Mouse (Mus musculus) liver, embryonic 14.5 days (tissue): ENCODE measurements at regions not wholly inside any gene's neighbourhood (a gene's known extent, or its start where the extent isn't known, plus 50 kb on each side); places are given as distances from the start of the nearest gene placed in this dataset.
"Not testable (repeated sequence)": the region's sequence is repeated elsewhere in the genome, so short reads cannot be mapped to it uniquely, and the experiment has no call there.

Experiments
- ATAC-seq: fragments of 200-750 bp; cut with Nextera tagmentation; 2 replicates; pipeline ENCODE4 v1.8.0; 2017; ENCODE audit warnings: moderate number of reproducible peaks, mild to moderate bottlenecking, moderate library complexity; ENCODE audit not compliant: insufficient read depth
- DNase-seq, 3 experiments: peaks; one replicate each; pipeline ENCODE4 v3.0.0-alpha.2; 2012 to 2013; ENCODE audit warnings: low read depth in 3 of 3, low spot score in 3 of 3
- H3K27ac ChIP-seq: fragments of 300-500 bp; sonication (generic); 2 replicates; pipeline ENCODE4 v1.5.1; 2014; ENCODE audit warnings: moderate library complexity, mild to moderate bottlenecking, control low read depth, inconsistent platforms
- H3K27me3 ChIP-seq: fragments of 300-500 bp; sonication (generic); 2 replicates; pipeline ENCODE4 v1.6.1; 2014; ENCODE audit warnings: mild to moderate bottlenecking, low read length, moderate library complexity; ENCODE audit not compliant: control insufficient read depth, insufficient read depth
- H3K36me3 ChIP-seq: fragments of 300-500 bp; sonication (generic); replicated peaks from 2 replicates; pipeline ENCODE4 v1.6.1; 2014; ENCODE audit warnings: low read depth; ENCODE audit not compliant: control insufficient read depth, insufficient read depth
- H3K4me1 ChIP-seq, 2 experiments: fragments of 200-500 bp in 1 of 2; fragments of 300-500 bp in 1 of 2; sonication (generic) in 1 of 2; replicated peaks; 2 replicates each; pipeline ENCODE4 v1.6.1; 2012 to 2014; ENCODE audit warnings: antibody characterized with exemption in 1 of 2, inconsistent platforms in 1 of 2, low read length in 1 of 2; ENCODE audit not compliant: control insufficient read depth in 2 of 2, insufficient read depth in 2 of 2
- H3K4me2 ChIP-seq: fragments of 300-500 bp; sonication (generic); 2 replicates; pipeline ENCODE4 v1.6.1; 2014; ENCODE audit warnings: low read depth, mild to moderate bottlenecking, control low read depth, moderate library complexity
- H3K4me3 ChIP-seq, 2 experiments: fragments of 200-500 bp in 1 of 2; fragments of 300-500 bp in 1 of 2; sonication (generic) in 1 of 2; 2 replicates each; pipeline ENCODE4 v1.5.1; 2012 to 2014; ENCODE audit warnings: low read depth in 2 of 2, low read length in 2 of 2, mild to moderate bottlenecking in 2 of 2, control low read depth in 1 of 2, inconsistent platforms in 1 of 2, moderate library complexity in 1 of 2; ENCODE audit not compliant: insufficient read depth in 1 of 2
- H3K9ac ChIP-seq: fragments of 300-500 bp; sonication (generic); replicated peaks from 2 replicates; pipeline ENCODE4 v1.6.1; 2014; ENCODE audit warnings: mild to moderate bottlenecking, control low read depth, moderate library complexity
- H3K9me3 ChIP-seq: fragments of 300-500 bp; sonication (generic); 2 replicates; pipeline ENCODE4 v1.6.1; 2016; ENCODE audit warnings: low read length, mixed read lengths; ENCODE audit not compliant: control insufficient read depth
- CTCF ChIP-seq: IDR thresholded peaks from 2 replicates; pipeline ENCODE4 v1.5.1; 2016; ENCODE audit warnings: antibody characterized with exemption, low read depth, control low read depth
- EP300 ChIP-seq: IDR thresholded peaks from 2 replicates; pipeline ENCODE4 v1.6.1; 2016; ENCODE audit warnings: antibody characterized with exemption, low read depth
- WGBS: fragments of 180-500 bp; shearing (Covaris S2); extraction: QIAGEN DNeasy Blood & Tissue Kit; methylation state at CpG from one replicate; pipeline ENCODE4 v1.1.7; 2014; ENCODE audit not compliant: insufficient replicate concordance; 5-methylcytosine and 5-hydroxymethylcytosine counted together

DNA sequence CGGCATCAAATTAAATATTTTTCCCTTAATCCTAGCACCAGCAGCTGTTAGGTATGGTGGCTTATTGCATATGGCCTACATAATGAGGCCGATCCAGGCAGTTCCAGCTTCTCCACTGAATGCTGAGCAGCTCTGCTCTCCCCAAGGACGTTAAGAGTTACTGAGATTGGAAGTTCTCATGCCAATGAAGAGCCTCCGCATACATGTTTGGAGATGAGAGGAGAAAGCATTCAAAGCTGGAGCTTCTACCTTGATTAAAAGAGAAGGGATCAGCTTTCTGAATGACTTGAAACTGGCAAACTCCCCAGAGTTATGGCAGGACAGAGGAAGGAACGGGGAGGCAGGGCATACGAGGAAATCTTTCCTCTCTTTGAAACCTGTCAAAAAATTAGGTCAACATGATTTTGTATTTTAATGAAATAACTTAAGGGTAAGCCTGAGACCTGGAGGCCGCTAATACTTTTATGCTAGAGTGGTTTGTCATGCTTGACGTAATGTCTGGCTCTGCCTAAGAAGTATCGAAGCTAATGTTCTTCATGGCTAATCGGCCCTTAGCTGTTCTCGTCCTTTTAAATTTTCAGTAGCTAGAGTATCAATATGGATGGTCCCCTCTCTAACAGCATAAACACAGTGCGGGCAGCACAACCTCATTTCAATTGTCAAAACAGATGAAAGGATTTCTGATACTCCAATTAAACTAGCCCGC is 489.0 kb upstream of the Stxbp6 start:
- no peak for DNase-seq
- 62% methylated on average over 13 of the region's 13 CpGs for WGBS
- ATAC-seq = no peak

DNA sequence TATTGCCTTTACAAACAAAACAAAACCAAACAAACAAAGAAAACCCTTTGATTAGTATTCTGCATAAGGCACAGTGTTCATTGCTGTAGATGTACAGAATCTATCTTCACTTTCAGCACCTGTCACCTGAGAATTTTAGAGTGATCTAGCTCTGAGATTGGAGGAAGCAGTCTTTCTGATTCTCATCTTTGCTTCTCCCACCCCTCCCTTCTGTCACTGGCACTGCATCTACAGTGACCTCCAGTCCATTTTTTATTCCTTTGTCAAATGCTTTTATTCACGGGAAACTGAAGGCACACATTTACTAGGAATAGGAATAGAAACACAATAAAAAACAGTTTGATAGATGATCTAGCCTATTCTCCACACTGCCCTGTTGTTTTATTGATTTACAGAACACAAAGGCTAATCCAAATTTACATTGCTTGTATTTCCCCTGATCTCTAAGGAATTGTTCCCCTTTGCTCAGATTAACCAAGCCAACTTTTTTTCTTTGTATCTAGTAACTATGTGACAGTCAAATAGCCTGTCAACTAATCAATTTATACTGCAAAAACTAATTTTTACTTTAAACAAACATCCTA is 488.2 kb upstream of the Stxbp6 start:
- Histone ChIP-seq H3K9ac (no peak overlapping the region), H3K36me3 (no peaks in the 10 kb centered on the region), H3K4me1 (no peaks in the 10 kb centered on the region), H3K27me3 (no peaks in the 10 kb centered on the region), H3K4me3 (no peak overlapping the region), H3K9me3 (no peaks in the 10 kb centered on the region), H3K4me2 (no peak overlapping the region), H3K27ac (no peak overlapping the region)
- no peak for DNase-seq
- no peak for TF ChIP-seq CTCF
- TF ChIP-seq EP300 = no peak
- no peak for ATAC-seq
- 49% methylated on average over 1 of the region's 1 CpGs for WGBS

More for the DNA sequence above, 489.0 kb upstream of the Stxbp6 start:
- Histone ChIP-seq H3K27ac (no peak overlapping the region), H3K9ac (no peak overlapping the region), H3K9me3 (no peaks in the 10 kb centered on the region), H3K27me3 (no peaks in the 10 kb centered on the region), H3K4me2 (no peak overlapping the region), H3K36me3 (no peaks in the 10 kb centered on the region), H3K4me1 (no peaks in the 10 kb centered on the region), H3K4me3 (no peak overlapping the region)
- TF ChIP-seq CTCF (no peak), EP300 (no peak)

DNA sequence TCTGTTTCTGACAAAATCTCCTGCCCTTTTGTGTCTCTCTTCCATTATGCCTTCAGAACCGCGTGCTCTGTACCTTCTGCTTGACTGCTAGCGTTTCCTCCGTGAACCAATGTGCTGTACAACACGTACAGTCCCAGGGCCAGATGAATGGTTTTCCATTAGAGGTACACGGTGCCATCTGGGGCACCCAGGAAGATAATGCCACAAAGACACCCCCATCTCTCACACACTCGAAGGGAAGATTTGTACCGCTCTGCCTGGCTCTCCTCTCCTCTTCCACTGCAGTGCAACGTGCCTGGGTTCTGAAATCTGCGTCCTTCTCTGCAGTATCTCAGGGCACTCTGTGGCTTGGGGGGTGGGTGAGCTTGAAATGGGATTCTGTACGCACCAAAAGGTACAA is 487.4 kb upstream of the Stxbp6 start:
- WGBS = 52% methylated on average over 11 of the region's 11 CpGs
- ATAC-seq (no peak), DNase-seq (no peak)
- Histone ChIP-seq H3K27ac (no peak overlapping the region), H3K36me3 (no peaks in the 10 kb centered on the region), H3K4me2 (no peak overlapping the region), H3K27me3 (no peaks in the 10 kb centered on the region), H3K9ac (no peak overlapping the region), H3K4me1 (no peaks in the 10 kb centered on the region), H3K9me3 (no peaks in the 10 kb centered on the region), H3K4me3 (no peak overlapping the region)
- TF ChIP-seq EP300 (no peak), CTCF (no peak)

DNA sequence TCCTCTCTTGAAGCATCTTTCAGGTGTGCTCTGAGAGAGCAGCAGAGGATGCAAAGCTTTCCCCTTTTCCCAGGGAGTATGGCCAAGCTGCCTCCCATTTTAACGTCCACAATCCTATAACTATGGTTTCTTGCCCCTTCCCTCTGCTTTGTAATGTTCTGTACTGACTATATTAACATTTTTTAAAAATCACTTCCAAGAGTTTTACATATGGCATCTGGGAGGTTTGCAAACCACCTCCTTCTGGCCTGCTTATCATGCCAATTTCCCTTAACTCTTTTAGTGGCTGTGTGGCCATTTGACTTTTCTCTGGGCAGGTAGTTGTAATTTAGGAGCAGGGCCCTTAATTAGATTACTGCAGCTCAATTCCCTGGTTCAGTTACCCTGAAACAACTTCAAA is 486.9 kb upstream of the Stxbp6 start:
- Histone ChIP-seq H3K9me3 (no peaks in the 10 kb centered on the region), H3K4me1 (no peaks in the 10 kb centered on the region), H3K4me3 (no peak overlapping the region), H3K36me3 (no peaks in the 10 kb centered on the region), H3K4me2 (no peak overlapping the region), H3K27ac (no peak overlapping the region), H3K27me3 (no peaks in the 10 kb centered on the region), H3K9ac (no peak overlapping the region)
- ATAC-seq (no peak), DNase-seq (no peak)
- 50% methylated on average over 1 of the region's 1 CpGs for WGBS
- TF ChIP-seq CTCF (no peak), EP300 (no peak)

DNA sequence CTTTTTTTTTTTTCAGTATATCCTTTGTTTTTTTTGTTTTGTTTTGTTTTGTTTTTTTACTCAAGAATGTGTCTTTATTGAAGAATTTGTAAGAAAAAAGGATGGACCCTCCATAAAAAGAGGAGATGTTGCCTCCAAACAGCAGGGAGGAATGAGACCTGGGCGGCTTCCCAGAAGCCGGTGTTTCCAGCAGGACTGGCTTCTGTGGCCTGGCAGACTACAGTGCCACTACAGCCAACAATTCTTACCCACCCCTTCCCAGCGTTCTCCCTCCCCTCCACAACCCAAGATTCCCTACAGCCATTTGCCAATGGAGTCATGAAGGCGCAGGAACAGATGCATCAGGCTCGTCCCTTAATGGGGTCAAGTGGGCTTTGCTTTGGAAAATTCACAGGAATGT is 475.4 kb upstream of the Stxbp6 start:
- not testable (repeated sequence) for H3K4me2 ChIP-seq, H3K27ac ChIP-seq, H3K9ac ChIP-seq, H3K4me1 ChIP-seq, H3K4me3 ChIP-seq, H3K27me3 ChIP-seq, H3K9me3 ChIP-seq, ATAC-seq, H3K36me3 ChIP-seq, DNase-seq
- WGBS = 56% methylated on average over 5 of the region's 5 CpGs
